Mouse (Mus musculus): ENCODE measurements around the gene Adprh.
"Not testable (repeated sequence)": the region's sequence is repeated elsewhere in the genome, so short reads cannot be mapped to it uniquely, and the experiment has no call there.

Gene Adprh

GRCm38 (mm10) chr16:38446141-38446540, 6.4 kb downstream of the Adprh start:
- in situ Hi-C loops (cut with MboI; ENCODE audit: unreplicated experiment in 2 of 2), result not testable (repeated sequence)

GRCm38 (mm10) chr16:38445576-38445975, 6.9 kb downstream of the Adprh start:
- in situ Hi-C loops (cut with MboI; ENCODE audit: unreplicated experiment in 2 of 2), result no loop called here

GRCm38 (mm10) chr16:38445046-38445445, 7.5 kb downstream of the Adprh start:
- in situ Hi-C loops (cut with MboI; ENCODE audit: unreplicated experiment in 2 of 2), result no loop called here

- in situ Hi-C loops (cut with MboI; ENCODE audit: unreplicated experiment in 2 of 2), result loop anchor here in 1 of 2 experiments (5.0 kb wide), 1 partner anchor 42 kb away; no protein-coding TSS in a partner anchor
Measured at GRCm38 (mm10) chr16:38443721-38444464, 8.6 kb downstream of the Adprh start.

- in situ Hi-C loops (cut with MboI; ENCODE audit: unreplicated experiment in 2 of 2), result loop anchor here in 1 of 2 experiments (5.0 kb wide), 1 partner anchor 40 kb away; no protein-coding TSS in a partner anchor
Measured at GRCm38 (mm10) chr16:38442216-38442615, 10.3 kb downstream of the Adprh start.

- in situ Hi-C loops (cut with MboI; ENCODE audit: unreplicated experiment in 2 of 2), result loop anchor here in 1 of 2 experiments (5.0 kb wide), 1 partner anchor 39 kb away; no protein-coding TSS in a partner anchor
Measured at GRCm38 (mm10) chr16:38441611-38442010, 10.9 kb downstream of the Adprh start.

GRCm38 (mm10) chr16:38440403-38440802, 12.1 kb downstream of the Adprh start:
- in situ Hi-C loops (cut with MboI; ENCODE audit: unreplicated experiment in 2 of 2), result loop anchor here in 1 of 2 experiments (5.0 kb wide), 1 partner anchor 38 kb away; no protein-coding TSS in a partner anchor

GRCm38 (mm10) chr16:38439190-38439589, 13.3 kb downstream of the Adprh start:
- in situ Hi-C loops (cut with MboI; ENCODE audit: unreplicated experiment in 2 of 2), result no loop called here

GRCm38 (mm10) chr16:38434295-38434795, 18.2 kb downstream of the Adprh start:
- in situ Hi-C loops (cut with MboI; ENCODE audit: unreplicated experiment in 2 of 2), result no loop called here

- in situ Hi-C loops (cut with MboI; ENCODE audit: unreplicated experiment in 2 of 2), result no loop called here
Measured at GRCm38 (mm10) chr16:38433514-38433913, 19.0 kb downstream of the Adprh start.

- in situ Hi-C loops (cut with MboI; ENCODE audit: unreplicated experiment in 2 of 2), result no loop called here
Measured at GRCm38 (mm10) chr16:38432498-38433425, 19.7 kb downstream of the Adprh start, which contains the start of gene Pla1a. Gene Pla1a (minus strand): TSS chr16:38433145.

GRCm38 (mm10) chr16:38431446-38432185, 20.9 kb downstream of the Adprh start:
- in situ Hi-C loops (cut with MboI; ENCODE audit: unreplicated experiment in 2 of 2), result no loop called here

- in situ Hi-C loops (cut with MboI; ENCODE audit: unreplicated experiment in 2 of 2), result no loop called here
Measured at GRCm38 (mm10) chr16:38425799-38426198, 26.7 kb downstream of the Adprh start.

- in situ Hi-C loops (cut with MboI; ENCODE audit: unreplicated experiment in 2 of 2), result no loop called here
Measured at GRCm38 (mm10) chr16:38425374-38425773, 27.1 kb downstream of the Adprh start.

GRCm38 (mm10) chr16:38414953-38415352, 37.5 kb downstream of the Adprh start:
- in situ Hi-C loops (cut with MboI; ENCODE audit: unreplicated experiment in 2 of 2), result no loop called here

GRCm38 (mm10) chr16:38408416-38408815, 44.1 kb downstream of the Adprh start:
- in situ Hi-C loops (cut with MboI; ENCODE audit: unreplicated experiment in 2 of 2), result no loop called here

GRCm38 (mm10) chr16:38407584-38407983, 44.9 kb downstream of the Adprh start:
- in situ Hi-C loops (cut with MboI; ENCODE audit: unreplicated experiment in 2 of 2), result no loop called here

- in situ Hi-C loops (cut with MboI; ENCODE audit: unreplicated experiment in 2 of 2), result no loop called here
Measured at GRCm38 (mm10) chr16:38406708-38407107, 45.8 kb downstream of the Adprh start.

GRCm38 (mm10) chr16:38406293-38406692, 46.2 kb downstream of the Adprh start:
- in situ Hi-C loops (cut with MboI; ENCODE audit: unreplicated experiment in 2 of 2), result no loop called here

- in situ Hi-C loops (cut with MboI; ENCODE audit: unreplicated experiment in 2 of 2), result loop anchor here in 1 of 2 experiments (5.0 kb wide), 1 partner anchor 39 kb away; no protein-coding TSS in a partner anchor
Measured at GRCm38 (mm10) chr16:38403639-38404038, 48.9 kb downstream of the Adprh start.
